Mouse (Mus musculus) stomach, postnatal 0 days (tissue): ENCODE measurements at regions not wholly inside any gene's neighbourhood (a gene's known extent, or its start where the extent isn't known, plus 50 kb on each side); places are given as distances from the start of the nearest gene placed in this dataset.

Experiments used
- CTCF ChIP-seq: IDR thresholded peaks from 2 replicates; pipeline ENCODE4 v1.5.1; 2016; ENCODE audit warnings: antibody characterized with exemption, low read depth, mild to moderate bottlenecking, moderate library complexity
- EP300 ChIP-seq: optimal IDR thresholded peaks from 2 replicates; pipeline ENCODE3; 2016; ENCODE audit warnings: antibody characterized with exemption

DNA sequence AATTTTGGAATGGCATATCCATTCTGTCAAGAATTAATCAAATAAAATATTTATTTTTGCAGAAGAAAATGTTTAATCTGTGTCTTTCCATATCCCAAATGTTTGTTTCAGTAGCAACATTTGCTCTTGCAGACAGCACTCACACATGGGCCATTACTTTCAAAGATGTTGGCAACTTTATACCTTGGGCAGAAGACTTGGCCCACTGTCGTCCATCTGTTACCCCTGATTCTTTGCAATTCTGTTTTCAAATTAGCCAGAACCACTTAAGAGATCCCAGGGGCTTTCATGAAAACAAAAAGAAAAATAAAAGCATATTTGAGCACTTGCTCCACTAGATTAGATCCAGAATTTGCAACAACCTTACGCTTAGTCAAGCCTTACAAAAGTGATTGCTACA, 483.7 kb downstream of the Slitrk6 start:
- no peak for TF ChIP-seq CTCF
- TF ChIP-seq EP300, result no peak
